Mouse (Mus musculus) lung, postnatal 0 days (tissue): ENCODE results near the gene Poc1a. TPM values are rescaled to one million over a fixed set of nuclear protein-coding genes. Genes with fewer than 3 reads are reported as not detected.

ENCODE experiments used
- ATAC-seq: fragments of 200-750 bp; cut with Nextera tagmentation; 2 replicates; pipeline ENCODE4 v1.8.0; 2017; ENCODE audit warnings: moderate library complexity
- DNase-seq: peaks from one replicate; pipeline ENCODE4 v3.0.0-alpha.2; 2016; ENCODE audit warnings: low spot score
- H3K27ac ChIP-seq: fragments of 300-500 bp; sonication (generic); 2 replicates; pipeline ENCODE4 v1.5.1; 2014; ENCODE audit warnings: antibody characterized with exemption, mild to moderate bottlenecking, low read length, mixed read lengths
- H3K27me3 ChIP-seq: fragments of 300-500 bp; sonication (generic); replicated peaks from 2 replicates; pipeline ENCODE4 v1.6.1; 2014; ENCODE audit warnings: low read length, mixed read lengths; ENCODE audit not compliant: insufficient read depth
- H3K36me3 ChIP-seq: fragments of 300-500 bp; sonication (generic); 2 replicates; pipeline ENCODE4 v1.6.1; 2014; ENCODE audit warnings: low read length, mixed read lengths; ENCODE audit not compliant: insufficient read depth
- H3K4me1 ChIP-seq: fragments of 300-500 bp; sonication (generic); 2 replicates; pipeline ENCODE4 v1.6.1; 2014; ENCODE audit warnings: antibody characterized with exemption, low read depth, low read length, mixed read lengths; ENCODE audit not compliant: insufficient read depth
- H3K4me2 ChIP-seq: fragments of 300-500 bp; sonication (generic); replicated peaks from 2 replicates; pipeline ENCODE4 v1.6.1; 2014; ENCODE audit warnings: low read depth, mild to moderate bottlenecking, low read length, moderate library complexity, mixed read lengths
- H3K4me3 ChIP-seq: fragments of 300-500 bp; sonication (generic); 2 replicates; pipeline ENCODE4 v1.5.1; 2014; ENCODE audit warnings: low read depth, low read length
- H3K9ac ChIP-seq: fragments of 300-500 bp; sonication (generic); replicated peaks from 2 replicates; pipeline ENCODE4 v1.6.1; 2014; ENCODE audit warnings: low read depth, mild to moderate bottlenecking
- H3K9me3 ChIP-seq: fragments of 300-500 bp; sonication (generic); 2 replicates; pipeline ENCODE4 v1.6.1; 2016; ENCODE audit warnings: low read length, mixed read lengths
- CTCF ChIP-seq: IDR thresholded peaks from 2 replicates; pipeline ENCODE4 v1.5.1; 2016; ENCODE audit warnings: antibody characterized with exemption, mild to moderate bottlenecking
- EP300 ChIP-seq: IDR thresholded peaks from 2 replicates; pipeline ENCODE4 v1.6.1; 2016; ENCODE audit warnings: antibody characterized with exemption, mild to moderate bottlenecking, control low read depth
- WGBS: fragments of 180-500 bp; shearing (Covaris S2); extraction: QIAGEN DNeasy Blood & Tissue Kit; methylation state at CpG from one replicate; pipeline ENCODE4 v1.1.7; 2014; 5-methylcytosine and 5-hydroxymethylcytosine counted together
- polyA plus RNA-seq: library from polyadenylated mRNA; unstranded; fragments of >200 nt; fragmentation: Nextera tagmentation; extraction: Ambion mirVana; gene quantifications from 2 replicates; pipeline ENCODE4 v1.2.1, GENCODE M21; 2015

Gene Poc1a
- polyA plus RNA-seq, 1 experiment from 2014 or later: 9.9 TPM

DNA sequence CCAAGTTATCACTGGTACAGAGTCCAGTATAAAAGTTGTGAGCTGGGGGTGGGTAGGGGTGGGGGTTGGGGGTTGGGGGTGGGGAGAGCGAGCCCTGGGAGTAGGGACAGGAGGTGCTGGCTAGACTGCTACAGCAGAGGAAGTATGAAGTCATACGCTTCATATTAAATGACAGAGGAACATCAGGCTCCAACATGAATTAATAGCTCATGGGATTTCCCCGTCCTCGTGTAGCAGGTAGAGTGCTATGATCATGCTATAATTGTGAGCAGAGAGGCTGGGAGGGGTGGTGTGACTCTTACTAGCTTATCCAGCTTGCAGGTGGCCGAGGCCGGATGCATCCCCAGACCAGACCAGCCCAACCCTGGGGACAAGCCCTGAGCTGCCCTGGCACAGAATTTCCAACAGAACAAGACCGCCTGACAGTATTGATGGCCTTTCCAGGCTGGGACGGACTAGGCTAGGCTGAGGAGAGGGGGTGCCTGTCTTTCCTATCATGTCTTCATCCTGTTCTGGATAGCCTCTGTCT, 6.1 kb upstream of the Poc1a start:
- Histone ChIP-seq H3K9ac (no peak overlapping the region), H3K4me3 (no peak overlapping the region), H3K9me3 (no peaks in the 10 kb centered on the region), H3K36me3 (no peaks in the 10 kb centered on the region), H3K4me1 (no peaks in the 10 kb centered on the region), H3K27ac (no peak overlapping the region), H3K27me3 (no peaks in the 10 kb centered on the region), H3K4me2 (no peak overlapping the region)
- no peak for DNase-seq
- ATAC-seq: 0 out of 2 replicates have a peak, but pooled peaks have one; percentile 21
- TF ChIP-seq CTCF (no peak), EP300 (no peak)
- 60% methylated on average over 8 of the region's 8 CpGs for WGBS

DNA sequence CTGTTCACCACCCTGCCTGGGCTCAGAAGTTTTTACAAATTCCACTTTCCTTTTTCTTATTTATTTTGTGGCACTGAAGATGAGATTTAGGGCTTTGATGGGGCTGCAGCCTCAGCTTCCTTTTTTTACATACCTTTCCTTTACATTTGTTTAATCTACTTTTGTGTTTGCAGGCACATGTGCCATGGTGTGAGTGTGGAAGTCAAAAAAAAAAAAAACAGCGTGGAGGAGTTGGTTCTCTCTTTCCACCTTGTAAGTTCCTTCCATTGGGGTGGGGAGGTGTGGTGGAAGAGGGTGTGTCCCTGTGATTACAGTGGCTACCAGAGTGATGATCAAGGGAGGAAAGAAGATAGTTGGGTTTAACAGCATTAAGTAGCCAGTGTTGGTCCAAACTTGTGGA, 5.1 kb upstream of the Poc1a start:
- Histone ChIP-seq H3K27ac (no peak overlapping the region), H3K4me2 (no peak overlapping the region), H3K36me3 (no peaks in the 10 kb centered on the region), H3K27me3 (no peaks in the 10 kb centered on the region), H3K4me3 (no peak overlapping the region), H3K4me1 (no peaks in the 10 kb centered on the region), H3K9ac (no peak overlapping the region), H3K9me3 (no peaks in the 10 kb centered on the region)
- TF ChIP-seq CTCF (no peak), EP300 (no peak)
- DNase-seq (no peak), ATAC-seq (no peak)
- 50% methylated on average over 1 of the region's 1 CpGs for WGBS

DNA sequence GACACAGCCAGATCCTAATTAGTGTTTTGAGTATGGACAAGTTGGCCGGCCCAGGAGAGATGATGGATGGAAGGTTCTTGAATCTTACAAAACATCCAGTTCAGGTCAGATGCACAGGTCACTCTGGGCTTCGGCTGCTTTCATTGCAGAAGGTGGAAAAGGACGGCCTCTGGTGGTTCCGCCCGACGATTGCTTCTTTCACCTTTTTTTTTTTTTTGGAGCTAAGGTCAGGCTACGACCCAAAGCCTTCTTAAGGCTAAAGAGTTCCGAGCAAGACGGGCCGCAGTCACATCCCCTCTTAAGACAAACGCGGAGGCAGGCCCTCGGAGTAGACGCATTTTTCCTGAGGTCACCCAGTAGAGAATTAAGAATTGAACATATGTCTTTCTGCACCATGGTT, 475 bp upstream of the Poc1a start:
- no peaks in the 10 kb centered on the region for H3K27me3 ChIP-seq
- H3K9me3 ChIP-seq: no peaks in the 10 kb centered on the region
- 0% methylated on average over 14 of the region's 14 CpGs for WGBS
- peak; percentile 78 for ATAC-seq
- peak overlapping the region; percentile 49 for H3K4me3 ChIP-seq
- peak; percentile 93 for DNase-seq
- TF ChIP-seq EP300: no peak
- peak; percentile 83 for TF ChIP-seq CTCF
- H3K27ac ChIP-seq: peak overlapping the region; percentile 94
- H3K36me3 ChIP-seq: no peaks in the 10 kb centered on the region
- peak overlapping the region; percentile 76 for H3K4me2 ChIP-seq
- peak overlapping the region; percentile 43 for H3K9ac ChIP-seq
- H3K4me1 ChIP-seq: peaks cover 5% of the 10 kb centered on the region; the same call in 1 of the 2 replicates

- H3K27me3 ChIP-seq: no peaks in the 10 kb centered on the region
- no peak overlapping the region for H3K9ac ChIP-seq
- TF ChIP-seq CTCF (no peak), EP300 (no peak)
- H3K36me3 ChIP-seq: 0 out of 2 replicates have a peak, but pooled peaks cover 1% of the 10 kb centered on the region
- H3K4me2 ChIP-seq: no peak overlapping the region
- H3K4me3 ChIP-seq: no peak overlapping the region
- H3K9me3 ChIP-seq: no peaks in the 10 kb centered on the region
- H3K27ac ChIP-seq: no peak overlapping the region
- WGBS: 62% methylated on average over 3 of the region's 3 CpGs
- ATAC-seq (no peak), DNase-seq (no peak)
- H3K4me1 ChIP-seq: peaks cover 5% of the 10 kb centered on the region; the same call in 1 of the 2 replicates
These were observed 1.2 kb downstream of the Poc1a start for GRCm38 (mm10) chr9:106282024-106282423.

- Histone ChIP-seq H3K4me1 (no peaks in the 10 kb centered on the region; the same call in 1 of the 2 replicates), H3K9me3 (no peaks in the 10 kb centered on the region), H3K27me3 (no peaks in the 10 kb centered on the region), H3K27ac (no peak overlapping the region), H3K9ac (no peak overlapping the region), H3K4me2 (no peak overlapping the region), H3K36me3 (0 out of 2 replicates have a peak, but pooled peaks cover 4% of the 10 kb centered on the region), H3K4me3 (no peak overlapping the region)
- DNase-seq (no peak), ATAC-seq (no peak)
- TF ChIP-seq EP300 (no peak), CTCF (no peak)
- WGBS: 46% methylated on average over 4 of the region's 4 CpGs
These were observed 6.3 kb downstream of the Poc1a start for GRCm38 (mm10) chr9:106287165-106287564.

DNA sequence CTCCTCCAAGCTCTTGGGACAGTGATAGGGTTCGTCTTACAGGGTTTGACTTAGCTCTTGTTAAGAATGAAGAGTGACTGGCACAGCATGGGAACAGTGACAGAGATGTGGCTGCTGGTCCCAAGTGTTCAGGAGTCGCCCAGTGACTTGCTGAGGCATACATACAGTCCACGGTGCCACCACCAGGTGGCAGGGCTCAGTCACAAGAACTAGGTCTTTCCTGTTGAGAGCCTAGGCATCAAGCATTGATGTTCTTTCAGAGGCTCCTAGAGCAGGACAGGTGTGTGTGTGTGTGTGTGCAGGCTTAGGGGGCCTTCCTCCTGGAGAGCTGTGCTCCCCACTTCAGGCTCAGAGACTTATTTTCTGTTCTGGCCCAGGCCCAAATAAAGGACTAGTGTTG, 8.0 kb downstream of the Poc1a start:
- no peak overlapping the region for H3K27ac ChIP-seq
- H3K9me3 ChIP-seq: no peaks in the 10 kb centered on the region
- H3K9ac ChIP-seq: no peak overlapping the region
- TF ChIP-seq EP300 (no peak), CTCF (peak; percentile 95)
- ATAC-seq (peak; percentile 62), DNase-seq (peak; percentile 83)
- no peak overlapping the region for H3K4me3 ChIP-seq
- H3K36me3 ChIP-seq: 0 out of 2 replicates have a peak, but pooled peaks cover 4% of the 10 kb centered on the region
- no peaks in the 10 kb centered on the region for H3K27me3 ChIP-seq
- WGBS: 32% methylated on average over 3 of the region's 3 CpGs
- H3K4me2 ChIP-seq: no peak overlapping the region
- no peaks in the 10 kb centered on the region; the same call in 1 of the 2 replicates for H3K4me1 ChIP-seq
